Mouse (Mus musculus) liver, postnatal 0 days (tissue): ENCODE measurements around the gene Gm10053. TPM values are rescaled to one million over a fixed set of nuclear protein-coding genes. Genes with fewer than 3 reads are reported as not detected.
A peak's percentile ranks its signal among the peaks of the same experiment; 100 is the strongest.

ENCODE experiments used
- ATAC-seq: fragments of 200-750 bp; cut with Nextera tagmentation; 2 replicates; pipeline ENCODE4 v1.8.0; 2017; ENCODE audit warnings: mild to moderate bottlenecking, moderate library complexity
- DNase-seq: peaks from one replicate; pipeline ENCODE4 v3.0.0-alpha.2; 2016
- H3K27ac ChIP-seq: fragments of 300-500 bp; sonication (generic); 2 replicates; pipeline ENCODE4 v1.5.1; 2014; ENCODE audit warnings: antibody characterized with exemption, moderate library complexity, mild to moderate bottlenecking, low read depth
- H3K27me3 ChIP-seq: fragments of 300-500 bp; sonication (generic); 2 replicates; pipeline ENCODE4 v1.6.1; 2014; ENCODE audit warnings: low read length, control low read depth, mixed read lengths; ENCODE audit not compliant: insufficient read depth
- H3K36me3 ChIP-seq: fragments of 300-500 bp; sonication (generic); replicated peaks from 2 replicates; pipeline ENCODE4 v1.6.1; 2014; ENCODE audit warnings: mild to moderate bottlenecking, control low read depth, low read length, moderate library complexity, mixed read lengths; ENCODE audit not compliant: insufficient read depth
- H3K4me1 ChIP-seq: fragments of 300-500 bp; sonication (generic); 2 replicates; pipeline ENCODE4 v1.6.1; 2014; ENCODE audit warnings: antibody characterized with exemption, mild to moderate bottlenecking, control low read depth; ENCODE audit not compliant: insufficient read depth
- H3K4me2 ChIP-seq: fragments of 300-500 bp; sonication (generic); 2 replicates; pipeline ENCODE4 v1.6.1; 2014; ENCODE audit warnings: low read depth, mild to moderate bottlenecking, low read length, moderate library complexity, mixed read lengths
- H3K4me3 ChIP-seq: fragments of 300-500 bp; sonication (generic); 2 replicates; pipeline ENCODE4 v1.5.1; 2014; ENCODE audit warnings: low read depth, low read length
- H3K9ac ChIP-seq: fragments of 300-500 bp; sonication (generic); replicated peaks from 2 replicates; pipeline ENCODE4 v1.6.1; 2014; ENCODE audit warnings: mild to moderate bottlenecking, moderate library complexity
- H3K9me3 ChIP-seq: fragments of 300-500 bp; sonication (generic); 2 replicates; pipeline ENCODE4 v1.6.1; 2016; ENCODE audit warnings: mild to moderate bottlenecking, control low read depth, low read length, mixed read lengths
- CTCF ChIP-seq: sonication (generic); IDR thresholded peaks from 2 replicates; pipeline ENCODE4 v1.5.1; 2016; ENCODE audit warnings: antibody characterized with exemption, low read depth
- EP300 ChIP-seq: IDR thresholded peaks from 2 replicates; pipeline ENCODE4 v1.6.1; 2016; ENCODE audit warnings: antibody characterized with exemption, low read depth, mild to moderate bottlenecking
- WGBS: fragments of 180-500 bp; shearing (Covaris S2); extraction: QIAGEN DNeasy Blood & Tissue Kit; methylation state at CpG from one replicate; pipeline ENCODE4 v1.1.7; 2014; ENCODE audit not compliant: insufficient replicate concordance; 5-methylcytosine and 5-hydroxymethylcytosine counted together
- polyA plus RNA-seq: library from polyadenylated mRNA; unstranded; fragments of >200 nt; fragmentation: Nextera tagmentation; extraction: Ambion mirVana; gene quantifications from 2 replicates; pipeline ENCODE4 v1.2.1, GENCODE M21; 2015

Gm10053 gene
- polyA plus RNA-seq, 1 experiment from 2014 or later, result 307 TPM

DNA sequence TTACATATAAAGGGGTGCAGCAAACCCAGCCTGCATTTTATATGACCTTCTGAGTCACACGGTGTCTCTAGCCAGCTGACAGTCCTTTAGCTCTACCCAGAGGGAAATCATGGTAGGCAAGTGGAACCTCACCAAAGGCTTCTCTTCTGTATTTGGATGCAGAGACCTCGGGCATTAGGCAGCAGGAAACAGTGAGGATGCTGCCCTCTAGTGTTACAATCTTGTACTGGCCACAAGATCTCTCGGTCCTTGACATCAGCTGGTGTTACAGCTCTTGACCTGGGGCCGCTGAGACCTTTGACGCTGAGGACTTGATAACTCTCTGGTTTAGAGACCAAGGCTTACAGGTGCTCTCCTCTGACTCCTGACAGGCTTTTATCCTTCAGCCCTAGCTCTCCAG, 10.0 kb downstream of the Gm10053 start:
- Histone ChIP-seq H3K9ac (no peak overlapping the region), H3K4me3 (no peak overlapping the region), H3K4me1 (no peaks in the 10 kb centered on the region), H3K27me3 (no peaks in the 10 kb centered on the region), H3K4me2 (no peak overlapping the region), H3K9me3 (no peaks in the 10 kb centered on the region), H3K36me3 (no peaks in the 10 kb centered on the region), H3K27ac (no peak overlapping the region)
- TF ChIP-seq CTCF, result peak; percentile 87
- TF ChIP-seq EP300, result no peak
- DNase-seq (peak; percentile 55), ATAC-seq (no peak)
- WGBS, result 13% methylated on average over 5 of the region's 5 CpGs

- Histone ChIP-seq H3K27ac (no peak overlapping the region), H3K4me1 (no peaks in the 10 kb centered on the region), H3K4me2 (no peak overlapping the region), H3K9ac (no peak overlapping the region), H3K9me3 (no peaks in the 10 kb centered on the region), H3K27me3 (no peaks in the 10 kb centered on the region), H3K36me3 (no peaks in the 10 kb centered on the region), H3K4me3 (no peak overlapping the region)
- ATAC-seq (no peak), DNase-seq (no peak)
- WGBS, result 80% methylated on average over 3 of the region's 3 CpGs
- TF ChIP-seq EP300 (no peak), CTCF (no peak)
These were observed 11.4 kb downstream of the Gm10053 start for GRCm38 (mm10) chr19:24886888-24887287.

DNA sequence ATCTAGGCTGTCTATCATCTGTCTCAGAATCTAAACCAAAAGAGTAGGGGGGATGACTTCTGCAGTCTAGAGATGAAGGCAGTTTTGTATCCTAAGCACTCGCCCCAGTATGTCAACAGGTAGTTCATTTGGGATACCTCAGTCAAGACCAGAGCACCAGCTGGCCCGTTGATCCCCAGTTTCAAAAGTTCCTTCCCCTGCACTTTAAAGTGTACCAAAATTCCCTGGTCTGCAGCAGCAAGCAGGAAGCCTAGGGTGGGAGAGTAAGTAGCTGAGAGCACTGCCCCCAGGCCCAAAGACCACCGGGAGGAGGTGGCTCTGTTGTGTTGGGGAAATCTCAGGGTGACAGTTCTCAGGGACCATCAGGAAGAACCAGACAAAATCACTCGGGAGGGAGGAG, 21.1 kb downstream of the Gm10053 start:
- Histone ChIP-seq H3K9me3 (no peaks in the 10 kb centered on the region), H3K4me2 (no peak overlapping the region), H3K4me3 (no peak overlapping the region), H3K27me3 (peaks cover 65% of the 10 kb centered on the region), H3K4me1 (peaks cover 4% of the 10 kb centered on the region; the same call in 1 of the 2 replicates), H3K27ac (no peak overlapping the region), H3K9ac (no peak overlapping the region), H3K36me3 (no peaks in the 10 kb centered on the region)
- 23% methylated on average over 4 of the region's 4 CpGs for WGBS
- TF ChIP-seq CTCF (no peak), EP300 (no peak)
- ATAC-seq, result no peak
- no peak for DNase-seq

- Histone ChIP-seq H3K4me2 (0 out of 2 replicates have a peak overlapping the region, but pooled peaks have one; percentile 9), H3K36me3 (no peaks in the 10 kb centered on the region), H3K9me3 (no peaks in the 10 kb centered on the region), H3K27me3 (peaks cover 72% of the 10 kb centered on the region), H3K9ac (no peak overlapping the region), H3K4me1 (peaks cover 4% of the 10 kb centered on the region; the same call in 1 of the 2 replicates), H3K4me3 (peak overlapping the region; percentile 24; the same call in 1 of the 2 replicates), H3K27ac (no peak overlapping the region)
- ATAC-seq, result no peak
- DNase-seq, result no peak
- TF ChIP-seq CTCF, result no peak
- TF ChIP-seq EP300, result no peak
- 4% methylated on average over 51 of the region's 57 CpGs for WGBS
These were observed 21.8 kb downstream of the Gm10053 start for GRCm38 (mm10) chr19:24897006-24897895.

- DNase-seq, result no peak
- Histone ChIP-seq H3K36me3 (no peaks in the 10 kb centered on the region), H3K4me2 (no peak overlapping the region), H3K27ac (no peak overlapping the region), H3K4me3 (no peak overlapping the region), H3K27me3 (peaks cover 77% of the 10 kb centered on the region), H3K4me1 (peaks cover 4% of the 10 kb centered on the region; the same call in 1 of the 2 replicates), H3K9me3 (no peaks in the 10 kb centered on the region), H3K9ac (no peak overlapping the region)
- WGBS, result 5% methylated on average over 20 of the region's 20 CpGs
- TF ChIP-seq CTCF, result no peak
- TF ChIP-seq EP300, result no peak
- ATAC-seq, result no peak
These were observed 22.6 kb downstream of the Gm10053 start for GRCm38 (mm10) chr19:24897896-24898736.
